Mouse (Mus musculus) neural tube, embryonic 12.5 days (tissue): Measurements from ENCODE around the gene Foxf1. TPM values are rescaled to one million over a fixed set of nuclear protein-coding genes. Genes with fewer than 3 reads are reported as not detected.

Experiments
- ATAC-seq: fragments of 200-750 bp; cut with Nextera tagmentation; 2 replicates; pipeline ENCODE4 v1.8.0; 2017; ENCODE audit warnings: low read depth, mild to moderate bottlenecking, moderate TSS enrichment, moderate library complexity; ENCODE audit not compliant: low FRiP score
- H3K27ac ChIP-seq: fragments of 300-500 bp; sonication (generic); 2 replicates; pipeline ENCODE4 v1.5.1; 2016
- H3K27me3 ChIP-seq: fragments of 300-500 bp; sonication (generic); replicated peaks from 2 replicates; pipeline ENCODE4 v1.6.1; 2016; ENCODE audit warnings: mild to moderate bottlenecking
- H3K36me3 ChIP-seq: fragments of 300-500 bp; sonication (generic); 2 replicates; pipeline ENCODE4 v1.6.1; 2016; ENCODE audit warnings: mild to moderate bottlenecking
- H3K4me1 ChIP-seq: fragments of 300-500 bp; sonication (generic); 2 replicates; pipeline ENCODE4 v1.6.1; 2016
- H3K4me2 ChIP-seq: fragments of 300-500 bp; sonication (generic); replicated peaks from 2 replicates; pipeline ENCODE4 v1.6.1; 2016; ENCODE audit warnings: mild to moderate bottlenecking
- H3K4me3 ChIP-seq: fragments of 300-500 bp; sonication (generic); 2 replicates; pipeline ENCODE4 v1.5.1; 2016
- H3K9ac ChIP-seq: fragments of 300-500 bp; sonication (generic); 2 replicates; pipeline ENCODE4 v1.6.1; 2016; ENCODE audit warnings: mild to moderate bottlenecking
- H3K9me3 ChIP-seq: fragments of 300-500 bp; sonication (generic); 2 replicates; pipeline ENCODE4 v1.6.1; 2016; ENCODE audit warnings: mild to moderate bottlenecking
- WGBS: fragments of 180-500 bp; shearing (Covaris S2); methylation state at CpG from one replicate; pipeline ENCODE4 v1.1.7; 2016; 5-methylcytosine and 5-hydroxymethylcytosine counted together
- polyA plus RNA-seq: library from polyadenylated mRNA; unstranded; fragments of >200 nt; fragmentation: Nextera tagmentation; extraction: Ambion mirVana; gene quantifications from 2 replicates; pipeline ENCODE4 v1.2.1, GENCODE M21; 2016

The Foxf1 gene
- polyA plus RNA-seq, 1 experiment from 2014 or later, result 4.2 TPM

GRCm38 (mm10) chr8:121083936-121084209, 313 bp upstream of the Foxf1 start:
- H3K4me3 ChIP-seq, result peak overlapping the region; percentile 44
- H3K4me1 ChIP-seq, result peaks cover 27% of the 10 kb centered on the region
- H3K4me2 ChIP-seq, result peak overlapping the region; percentile 83
- H3K27ac ChIP-seq, result no peak overlapping the region
- H3K27me3 ChIP-seq, result peaks cover 99% of the 10 kb centered on the region
- H3K9ac ChIP-seq, result peak overlapping the region; percentile 38; the same call in 1 of the 2 replicates
- no peak for ATAC-seq
- under 1% methylated on average over 14 of the region's 27 CpGs for WGBS
- no peaks in the 10 kb centered on the region for H3K36me3 ChIP-seq
- no peaks in the 10 kb centered on the region for H3K9me3 ChIP-seq

GRCm38 (mm10) chr8:121085011-121085410, 825 bp downstream of the Foxf1 start:
- no peaks in the 10 kb centered on the region for H3K36me3 ChIP-seq
- H3K27ac ChIP-seq, result no peak overlapping the region
- H3K9ac ChIP-seq, result peak overlapping the region; percentile 38; the same call in 1 of the 2 replicates
- WGBS, result under 1% methylated on average over 30 of the region's 30 CpGs
- peak overlapping the region; percentile 83 for H3K4me2 ChIP-seq
- no peaks in the 10 kb centered on the region for H3K9me3 ChIP-seq
- H3K27me3 ChIP-seq, result peaks cover 99% of the 10 kb centered on the region
- no peak for ATAC-seq
- peak overlapping the region; percentile 44 for H3K4me3 ChIP-seq
- peaks cover 27% of the 10 kb centered on the region for H3K4me1 ChIP-seq

GRCm38 (mm10) chr8:121085561-121085960, 1.4 kb downstream of the Foxf1 start:
- WGBS, result 22% methylated on average over 3 of the region's 3 CpGs
- H3K9me3 ChIP-seq, result no peaks in the 10 kb centered on the region
- ATAC-seq, result no peak
- H3K4me3 ChIP-seq, result peak overlapping the region; percentile 44; the same call in 1 of the 2 replicates
- no peak overlapping the region for H3K27ac ChIP-seq
- 0 out of 2 replicates have a peak overlapping the region, but pooled peaks have one; percentile 83 for H3K4me2 ChIP-seq
- peaks cover 27% of the 10 kb centered on the region for H3K4me1 ChIP-seq
- H3K36me3 ChIP-seq, result no peaks in the 10 kb centered on the region
- no peak overlapping the region for H3K9ac ChIP-seq
- peaks cover 99% of the 10 kb centered on the region for H3K27me3 ChIP-seq

- no peak for ATAC-seq
- Histone ChIP-seq H3K9me3 (no peaks in the 10 kb centered on the region), H3K27me3 (peaks cover 99% of the 10 kb centered on the region), H3K27ac (no peak overlapping the region), H3K4me3 (no peak overlapping the region), H3K36me3 (no peaks in the 10 kb centered on the region), H3K4me2 (0 out of 2 replicates have a peak overlapping the region, but pooled peaks have one; percentile 83), H3K4me1 (peaks cover 27% of the 10 kb centered on the region), H3K9ac (no peak overlapping the region)
- 5% methylated on average over 19 of the region's 19 CpGs for WGBS
Observed at GRCm38 (mm10) chr8:121086004-121086900, 2.1 kb downstream of the Foxf1 start.

GRCm38 (mm10) chr8:121088281-121088680, 4.1 kb downstream of the Foxf1 start:
- ATAC-seq, result no peak
- Histone ChIP-seq H3K4me3 (no peak overlapping the region), H3K4me1 (peaks cover 19% of the 10 kb centered on the region), H3K27me3 (peaks cover 99% of the 10 kb centered on the region), H3K9me3 (no peaks in the 10 kb centered on the region), H3K27ac (no peak overlapping the region), H3K4me2 (no peak overlapping the region), H3K36me3 (no peaks in the 10 kb centered on the region), H3K9ac (no peak overlapping the region)
- WGBS, result 2% methylated on average over 8 of the region's 8 CpGs

- H3K27ac ChIP-seq, result no peak overlapping the region
- H3K9me3 ChIP-seq, result no peaks in the 10 kb centered on the region
- no peak overlapping the region for H3K9ac ChIP-seq
- 0 out of 2 replicates have a peak overlapping the region, but pooled peaks have one; percentile 2 for H3K4me3 ChIP-seq
- H3K27me3 ChIP-seq, result peaks cover 95% of the 10 kb centered on the region
- 1% methylated on average over 40 of the region's 40 CpGs for WGBS
- H3K36me3 ChIP-seq, result no peaks in the 10 kb centered on the region
- H3K4me1 ChIP-seq, result peaks cover 11% of the 10 kb centered on the region
- no peak for ATAC-seq
- H3K4me2 ChIP-seq, result no peak overlapping the region
Observed at GRCm38 (mm10) chr8:121088871-121089630, 4.9 kb downstream of the Foxf1 start.

- ATAC-seq, result no peak
- Histone ChIP-seq H3K36me3 (no peaks in the 10 kb centered on the region), H3K4me1 (peaks cover 3% of the 10 kb centered on the region), H3K9ac (no peak overlapping the region), H3K27me3 (peaks cover 88% of the 10 kb centered on the region), H3K4me2 (no peak overlapping the region), H3K9me3 (no peaks in the 10 kb centered on the region), H3K27ac (no peak overlapping the region), H3K4me3 (0 out of 2 replicates have a peak overlapping the region, but pooled peaks have one; percentile 2)
- 2% methylated on average over 32 of the region's 32 CpGs for WGBS
Observed at GRCm38 (mm10) chr8:121089631-121090380, 5.6 kb downstream of the Foxf1 start.

GRCm38 (mm10) chr8:121090716-121091115, 6.5 kb downstream of the Foxf1 start:
- H3K4me3 ChIP-seq, result no peak overlapping the region
- WGBS, result 0% methylated on average over 1 of the region's 1 CpGs
- H3K27me3 ChIP-seq, result peaks cover 79% of the 10 kb centered on the region
- H3K9ac ChIP-seq, result no peak overlapping the region
- no peak for ATAC-seq
- no peak overlapping the region for H3K27ac ChIP-seq
- H3K4me2 ChIP-seq, result no peak overlapping the region
- no peaks in the 10 kb centered on the region for H3K36me3 ChIP-seq
- H3K4me1 ChIP-seq, result no peaks in the 10 kb centered on the region
- no peaks in the 10 kb centered on the region for H3K9me3 ChIP-seq

GRCm38 (mm10) chr8:121092141-121092540, 8.0 kb downstream of the Foxf1 start:
- 32% methylated on average over 6 of the region's 6 CpGs for WGBS
- Histone ChIP-seq H3K9me3 (no peaks in the 10 kb centered on the region), H3K4me2 (no peak overlapping the region), H3K4me1 (no peaks in the 10 kb centered on the region), H3K4me3 (no peak overlapping the region), H3K36me3 (peaks cover 4% of the 10 kb centered on the region; the same call in 1 of the 2 replicates), H3K27me3 (peaks cover 64% of the 10 kb centered on the region), H3K27ac (no peak overlapping the region), H3K9ac (no peak overlapping the region)
- ATAC-seq, result peak; percentile 13; the same call in 1 of the 2 replicates

- Histone ChIP-seq H3K36me3 (peaks cover 9% of the 10 kb centered on the region), H3K27me3 (peaks cover 60% of the 10 kb centered on the region), H3K9me3 (no peaks in the 10 kb centered on the region), H3K4me1 (no peaks in the 10 kb centered on the region), H3K27ac (no peak overlapping the region), H3K4me3 (no peak overlapping the region), H3K9ac (no peak overlapping the region), H3K4me2 (no peak overlapping the region)
- WGBS, result 3% methylated on average over 16 of the region's 16 CpGs
- peak; percentile 51; the same call in 1 of the 2 replicates for ATAC-seq
Observed at GRCm38 (mm10) chr8:121092627-121093026, 8.4 kb downstream of the Foxf1 start.

- no peak overlapping the region for H3K27ac ChIP-seq
- ATAC-seq, result no peak
- H3K4me2 ChIP-seq, result no peak overlapping the region
- peaks cover 17% of the 10 kb centered on the region for H3K36me3 ChIP-seq
- no peak overlapping the region for H3K4me3 ChIP-seq
- H3K27me3 ChIP-seq, result peaks cover 52% of the 10 kb centered on the region
- H3K9me3 ChIP-seq, result no peaks in the 10 kb centered on the region
- H3K4me1 ChIP-seq, result no peaks in the 10 kb centered on the region
- no peak overlapping the region for H3K9ac ChIP-seq
- 49% methylated on average over 6 of the region's 6 CpGs for WGBS
Observed at GRCm38 (mm10) chr8:121093496-121093895, 9.3 kb downstream of the Foxf1 start.
